Mouse (Mus musculus): ENCODE results near the gene Gse1.

DNA sequence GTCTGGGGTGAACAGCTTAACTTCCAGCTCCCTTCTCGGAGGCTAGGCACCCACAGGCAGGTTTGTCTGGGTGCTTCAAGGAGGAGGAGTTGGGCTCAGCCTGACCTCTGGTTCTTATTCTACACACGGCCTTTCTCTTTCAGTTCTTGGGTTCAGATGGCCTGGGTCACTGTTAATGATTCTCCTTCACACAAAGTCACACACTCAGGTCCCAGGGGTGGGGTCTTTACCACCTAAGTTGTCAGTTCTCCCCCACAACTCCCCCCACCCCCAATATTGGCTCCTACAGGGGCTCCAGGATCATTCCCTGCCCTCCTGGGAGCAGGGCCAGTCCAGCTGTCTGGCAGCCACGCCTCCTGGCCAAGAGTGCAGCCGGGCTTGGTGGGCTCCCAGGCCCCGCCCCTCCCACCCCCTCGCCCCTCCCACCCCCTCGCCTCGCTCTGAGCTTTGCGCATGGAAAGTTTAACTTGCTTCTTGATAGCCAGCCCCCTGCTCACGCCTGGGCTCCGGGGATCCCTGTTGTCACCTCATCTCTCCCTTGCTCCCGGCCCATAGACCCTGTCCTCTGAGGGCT is 288.0 kb downstream of the Gse1 start:
- TF ChIP-seq POLR2A (IDR thresholded peaks at IDR 0.05; ENCODE audit: borderline replicate concordance, extremely low read depth, insufficient read depth, insufficient read length, poor library complexity, severe bottlenecking) = no peak
- no peak for TF ChIP-seq CTCF (IDR thresholded peaks at IDR 0.05; ENCODE audit: borderline replicate concordance, extremely low read depth, insufficient read depth, insufficient read length)

Data from brain, embryonic 14.5 days (tissue).